Mouse (Mus musculus): ENCODE data around the gene Tmem94.

Tmem94 gene

GRCm38 (mm10) chr11:115807306-115807705, 42.1 kb downstream of the Tmem94 start:
- in situ Hi-C loops (cut with MboI, MseI): no loop called here

- in situ Hi-C loops (cut with MboI, MseI): no loop called here
These were observed 42.7 kb downstream of the Tmem94 start for GRCm38 (mm10) chr11:115807971-115808370.

- in situ Hi-C loops (cut with MboI, MseI): no loop called here
These were observed 43.6 kb downstream of the Tmem94 start for GRCm38 (mm10) chr11:115808696-115809310.

- in situ Hi-C loops (cut with MboI, MseI): no loop called here
These were observed 44.1 kb downstream of the Tmem94 start for GRCm38 (mm10) chr11:115809311-115809781.

- in situ Hi-C loops (cut with MboI, MseI): loop anchor here (5.0 kb wide), 2 partner anchors 83 to 188 kb away; no protein-coding TSS in a partner anchor
These were observed 45.1 kb downstream of the Tmem94 start for GRCm38 (mm10) chr11:115810377-115810776.

- in situ Hi-C loops (cut with MboI, MseI): loop anchor here (5.0 kb wide), 2 partner anchors 84 to 189 kb away; no protein-coding TSS in a partner anchor
These were observed 46.3 kb downstream of the Tmem94 start for GRCm38 (mm10) chr11:115811381-115812093.

- in situ Hi-C loops (cut with MboI, MseI): loop anchor here (5.0 kb wide), 2 partner anchors 85 to 190 kb away; no protein-coding TSS in a partner anchor
These were observed 46.9 kb downstream of the Tmem94 start for GRCm38 (mm10) chr11:115812095-115812494.

- in situ Hi-C loops (cut with MboI, MseI): loop anchor here (5.0 kb wide), 2 partner anchors 85 to 190 kb away; no protein-coding TSS in a partner anchor
These were observed 47.5 kb downstream of the Tmem94 start for GRCm38 (mm10) chr11:115812533-115813420.

- in situ Hi-C loops (cut with MboI, MseI): loop anchor here (5.0 kb wide), 2 partner anchors 86 to 191 kb away; no protein-coding TSS in a partner anchor
These were observed 48.5 kb downstream of the Tmem94 start, which contains the start of gene Caskin2 for GRCm38 (mm10) chr11:115813507-115814296. Gene Caskin2 (minus strand): TSS chr11:115813639.

GRCm38 (mm10) chr11:115814605-115815450, 49.6 kb downstream of the Tmem94 start, which contains the start of gene Tsen54:
Gene Tsen54 (plus strand): TSS chr11:115814724.
- in situ Hi-C loops (cut with MboI, MseI): loop anchor here (5.0 kb wide), 2 partner anchors 88 to 193 kb away; no protein-coding TSS in a partner anchor

- in situ Hi-C loops (cut with MboI, MseI): no loop called here
These were observed 52.1 kb downstream of the Tmem94 start for GRCm38 (mm10) chr11:115817331-115817730.

GRCm38 (mm10) chr11:115819915-115820623, 54.8 kb downstream of the Tmem94 start:
- in situ Hi-C loops (cut with MboI, MseI): no loop called here

GRCm38 (mm10) chr11:115821001-115821400, 55.8 kb downstream of the Tmem94 start:
- in situ Hi-C loops (cut with MboI, MseI): no loop called here

- in situ Hi-C loops (cut with MboI, MseI): no loop called here
These were observed 58.8 kb downstream of the Tmem94 start, which contains the start of gene Llgl2 for GRCm38 (mm10) chr11:115823774-115824740. Gene Llgl2 (plus strand): TSS chr11:115824049.

GRCm38 (mm10) chr11:115824813-115825212, 59.6 kb downstream of the Tmem94 start:
- in situ Hi-C loops (cut with MboI, MseI): no loop called here

GRCm38 (mm10) chr11:115826487-115826886, 61.3 kb downstream of the Tmem94 start:
- in situ Hi-C loops (cut with MboI, MseI): no loop called here

- in situ Hi-C loops (cut with MboI, MseI): no loop called here
These were observed 62.4 kb downstream of the Tmem94 start for GRCm38 (mm10) chr11:115827624-115828023.

GRCm38 (mm10) chr11:115829036-115829435, 63.8 kb downstream of the Tmem94 start:
- in situ Hi-C loops (cut with MboI, MseI): no loop called here
